Mouse (Mus musculus): Measurements from ENCODE around the gene Kdelr3.

Kdelr3 gene

DNA sequence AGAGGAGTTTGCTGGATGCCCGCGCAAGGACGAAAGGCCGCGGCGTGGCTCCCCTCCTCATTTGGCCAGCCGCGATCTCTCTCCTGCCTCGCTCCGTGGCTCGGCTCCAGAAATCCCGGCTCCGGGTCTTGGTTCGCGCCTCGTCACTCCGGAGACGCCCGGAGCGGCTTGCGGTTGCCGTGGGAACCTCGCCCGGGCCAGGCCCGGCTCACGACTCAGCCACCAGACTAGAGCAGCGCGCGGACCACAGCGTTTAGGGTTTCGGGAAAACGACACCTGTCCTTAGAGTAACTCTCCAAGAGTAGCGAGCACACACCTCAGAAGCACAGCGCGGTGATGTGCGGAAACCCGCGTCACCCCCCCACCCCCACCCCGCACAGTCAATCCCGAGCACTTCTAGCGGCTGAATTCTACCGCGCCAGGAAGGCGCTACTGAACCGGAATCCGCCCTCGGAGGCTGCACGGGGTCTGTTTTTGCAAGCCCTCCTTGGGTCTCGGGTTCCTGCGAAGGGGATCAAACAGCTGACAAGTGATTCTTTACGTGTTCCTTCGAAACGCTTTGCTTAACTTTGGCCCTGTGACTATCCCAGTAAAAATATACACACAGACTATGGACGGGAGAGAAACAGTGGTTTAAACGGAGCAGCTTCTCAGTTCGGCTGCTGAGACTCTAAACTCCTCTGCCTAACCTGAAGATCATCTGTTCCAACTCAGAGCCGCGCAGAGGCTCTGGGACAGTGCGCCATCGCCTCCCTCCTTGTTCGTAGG, 4.5 kb upstream of the Kdelr3 start:
- in situ Hi-C loops (cut with MboI, MseI) = no loop called here

DNA sequence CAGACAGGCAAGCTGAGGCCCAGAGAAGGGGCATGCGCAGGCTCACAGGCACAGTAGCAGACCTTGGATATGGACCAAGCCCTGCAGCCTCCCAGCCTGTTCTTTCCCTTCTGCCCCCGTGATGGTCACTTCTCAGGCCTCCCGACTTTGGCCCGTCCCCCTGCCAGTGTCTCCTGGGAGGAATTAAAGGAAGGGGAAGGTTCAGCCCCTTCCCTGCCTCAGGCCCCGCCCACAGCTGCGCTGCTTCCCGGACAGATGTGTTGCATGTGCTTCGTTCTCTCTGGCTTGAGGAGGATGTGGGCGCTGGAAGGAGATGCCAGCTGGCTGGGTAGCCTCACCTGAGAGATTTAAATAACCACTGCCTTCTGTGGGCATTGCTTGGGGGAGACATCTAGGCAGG, 2.3 kb upstream of the Kdelr3 start:
- in situ Hi-C loops (cut with MboI, MseI) = no loop called here

DNA sequence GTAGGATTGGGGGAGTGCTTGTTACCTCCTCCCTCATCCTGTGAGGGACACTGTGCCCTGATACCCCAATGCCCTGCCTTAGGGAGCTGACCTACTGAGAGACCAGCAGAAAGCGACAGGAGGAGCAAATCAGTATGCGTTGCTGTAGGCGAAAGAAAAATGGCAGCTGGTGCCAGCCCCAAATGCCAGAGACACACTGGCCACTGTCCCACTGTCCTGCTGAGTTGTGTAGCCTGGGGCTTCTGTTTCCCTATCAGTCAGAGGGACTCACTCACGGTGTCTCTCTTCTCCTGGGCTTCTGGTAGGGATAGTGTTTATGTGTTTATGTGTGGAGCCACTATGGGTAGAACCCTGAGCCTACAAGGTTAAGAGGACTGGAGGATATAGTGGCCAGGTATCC, 1.5 kb downstream of the Kdelr3 start:
- in situ Hi-C loops (cut with MboI, MseI) = no loop called here

DNA sequence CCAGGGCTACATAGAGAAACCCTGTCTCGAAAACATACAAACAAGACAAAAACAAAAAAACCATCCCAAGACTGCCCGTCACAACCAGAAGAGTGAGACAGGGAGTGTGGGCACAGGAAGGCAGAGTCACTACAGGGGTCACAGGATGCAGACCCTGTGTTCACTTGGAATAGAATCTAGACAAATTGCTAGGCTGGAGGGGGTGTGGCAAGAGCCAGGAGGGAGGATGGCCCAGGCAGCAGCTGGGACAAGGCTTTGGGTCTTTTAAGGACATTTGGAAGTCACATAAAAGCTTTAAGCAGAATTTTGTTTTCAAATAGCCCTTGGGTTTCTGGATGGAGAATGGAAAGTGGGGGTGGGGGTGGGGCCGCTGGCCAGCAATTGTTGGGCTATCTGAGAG, 2.4 kb downstream of the Kdelr3 start:
- in situ Hi-C loops (cut with MboI, MseI) = no loop called here

DNA sequence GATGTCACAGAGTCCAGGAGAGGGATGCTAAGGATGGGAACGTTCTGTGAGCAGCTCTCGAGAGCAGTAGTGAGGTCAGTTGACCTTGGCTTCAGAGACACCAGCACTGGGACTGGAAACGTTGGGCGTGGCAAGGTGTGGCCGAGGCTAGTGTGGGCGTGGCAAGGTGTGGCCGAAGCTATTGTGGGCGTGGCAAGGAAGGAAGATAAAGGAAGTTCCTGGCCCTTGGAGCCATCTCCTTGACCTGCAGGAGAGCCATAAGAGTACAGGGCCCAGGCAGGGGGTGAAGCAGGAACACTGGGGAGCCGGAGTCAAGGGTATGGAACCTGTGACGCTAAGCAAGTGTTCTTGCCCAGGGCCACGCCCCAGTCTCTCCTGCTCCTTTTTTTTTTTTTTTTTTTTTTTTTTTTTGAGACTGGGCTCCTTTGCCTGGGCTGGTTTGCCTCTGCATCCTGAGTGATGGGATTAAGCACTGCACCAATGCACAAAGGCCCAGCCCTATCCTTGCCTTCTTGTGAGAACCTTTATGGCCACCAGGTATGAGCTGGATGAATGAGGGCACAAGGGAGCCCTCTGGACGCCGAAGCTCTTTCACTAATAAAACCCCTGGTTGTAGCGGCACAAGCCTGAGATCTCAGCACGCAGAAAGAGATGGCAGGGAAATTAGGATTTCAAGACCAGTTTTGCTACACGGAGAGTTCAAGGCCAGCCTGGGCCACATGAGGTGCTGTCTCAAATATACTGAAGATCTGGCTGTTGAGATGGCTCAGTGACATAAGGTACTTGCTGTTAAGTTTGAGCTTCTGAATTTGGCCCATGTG, 3.4 kb downstream of the Kdelr3 start:
- in situ Hi-C loops (cut with MboI, MseI) = no loop called here

DNA sequence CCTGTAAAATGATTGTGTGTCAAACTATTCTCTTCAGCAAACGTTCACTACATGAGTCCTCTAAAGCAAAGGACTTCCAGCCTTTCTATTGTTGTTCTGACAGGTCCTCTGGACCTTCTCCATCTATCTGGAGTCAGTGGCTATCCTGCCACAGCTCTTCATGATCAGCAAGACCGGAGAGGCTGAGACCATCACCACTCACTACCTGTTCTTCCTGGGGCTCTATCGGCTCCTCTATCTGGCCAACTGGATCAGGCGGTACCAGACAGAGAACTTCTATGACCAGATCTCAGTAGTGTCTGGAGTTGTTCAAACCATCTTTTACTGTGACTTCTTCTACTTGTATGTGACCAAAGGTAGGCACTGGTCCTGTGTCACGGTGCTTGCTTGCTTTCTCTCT, 9.4 kb downstream of the Kdelr3 start:
- in situ Hi-C loops (cut with MboI, MseI) = no loop called here

DNA sequence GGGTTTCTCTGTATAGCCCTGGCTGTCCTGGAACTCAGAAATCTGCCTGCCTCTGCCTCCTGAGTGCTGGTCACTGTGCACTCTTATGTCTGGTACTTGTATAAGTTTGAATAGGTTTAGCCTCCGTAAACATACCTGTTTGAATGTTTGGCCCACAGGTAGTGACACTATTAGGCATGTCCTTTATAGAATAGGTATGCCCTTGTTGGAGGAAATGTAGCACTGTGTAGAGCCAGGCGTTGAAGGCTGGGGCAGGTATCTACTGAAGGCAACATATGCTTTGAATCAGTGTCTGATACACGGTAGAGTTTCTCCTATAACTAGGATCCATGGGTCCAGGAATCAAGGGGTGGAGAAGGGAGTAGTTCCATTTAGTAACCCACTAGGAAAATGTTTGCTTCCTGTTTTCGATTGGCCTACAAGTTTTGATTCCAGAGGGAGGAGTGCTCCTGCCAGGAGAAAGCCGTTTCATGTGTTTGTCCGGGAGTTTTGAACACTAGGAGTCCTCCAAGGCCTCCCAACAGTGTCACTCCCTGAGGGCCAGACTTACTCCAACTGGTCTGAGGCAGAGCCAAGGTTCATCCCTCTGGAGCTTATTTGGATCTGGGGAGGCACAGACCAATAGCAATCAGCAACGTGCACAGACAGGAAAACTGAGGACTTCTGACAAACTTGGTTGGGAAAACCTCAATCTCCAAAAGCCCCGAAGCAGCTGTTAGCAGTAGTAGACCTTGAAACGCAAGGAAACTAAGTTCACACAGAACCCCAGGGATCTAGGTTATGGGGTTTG, 10.0 kb downstream of the Kdelr3 start:
- in situ Hi-C loops (cut with MboI, MseI) = no loop called here

DNA sequence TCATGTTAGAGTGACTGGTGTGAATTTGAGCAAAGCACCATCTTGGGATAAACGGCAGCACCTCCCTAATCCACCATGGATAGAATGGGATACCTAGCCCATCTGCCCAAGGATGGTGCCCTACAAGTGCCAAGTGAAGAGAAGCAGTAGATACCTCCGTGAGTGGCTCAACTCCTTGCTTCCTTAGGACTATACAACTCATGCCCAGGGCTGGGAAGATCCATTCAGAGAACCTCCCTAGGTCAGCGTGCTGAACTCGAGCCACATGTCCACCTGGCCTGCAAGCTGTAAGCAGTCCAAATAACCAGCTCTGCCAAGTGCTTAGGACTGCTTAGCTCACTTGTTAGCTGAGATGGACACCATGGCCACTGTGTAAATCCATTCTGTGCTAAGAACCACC, 11.0 kb downstream of the Kdelr3 start:
- in situ Hi-C loops (cut with MboI, MseI) = no loop called here

DNA sequence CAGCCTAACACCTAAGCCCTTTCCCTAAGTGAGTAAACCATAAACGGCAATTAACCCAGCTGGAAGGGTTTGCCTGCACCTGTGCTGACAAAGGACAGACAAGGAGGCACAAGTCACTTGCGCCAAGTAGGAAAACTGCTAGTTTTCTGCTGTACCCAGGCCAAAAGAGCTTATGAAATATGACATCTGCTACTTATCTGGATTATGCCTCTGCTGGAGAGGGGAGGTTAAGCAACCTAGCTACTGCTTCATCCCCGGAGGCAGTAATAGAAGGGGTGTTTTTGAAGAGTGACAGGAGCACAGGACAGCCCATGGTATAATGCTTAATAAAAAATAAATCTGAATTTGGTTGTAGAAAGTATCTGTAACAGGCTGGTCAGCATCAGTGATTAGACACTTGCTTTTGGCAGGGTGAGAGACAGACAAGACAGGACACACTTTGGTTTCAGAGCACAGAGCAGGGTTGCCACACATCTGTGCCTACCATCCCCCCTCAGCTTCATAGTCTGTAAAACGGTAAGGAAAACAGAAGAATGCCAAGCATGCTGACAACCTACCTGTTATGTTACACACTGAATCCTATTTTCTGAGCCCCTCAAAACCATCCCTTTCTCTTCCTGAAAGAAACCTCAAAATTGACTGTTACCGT, 11.9 kb downstream of the Kdelr3 start:
- in situ Hi-C loops (cut with MboI, MseI) = no loop called here

DNA sequence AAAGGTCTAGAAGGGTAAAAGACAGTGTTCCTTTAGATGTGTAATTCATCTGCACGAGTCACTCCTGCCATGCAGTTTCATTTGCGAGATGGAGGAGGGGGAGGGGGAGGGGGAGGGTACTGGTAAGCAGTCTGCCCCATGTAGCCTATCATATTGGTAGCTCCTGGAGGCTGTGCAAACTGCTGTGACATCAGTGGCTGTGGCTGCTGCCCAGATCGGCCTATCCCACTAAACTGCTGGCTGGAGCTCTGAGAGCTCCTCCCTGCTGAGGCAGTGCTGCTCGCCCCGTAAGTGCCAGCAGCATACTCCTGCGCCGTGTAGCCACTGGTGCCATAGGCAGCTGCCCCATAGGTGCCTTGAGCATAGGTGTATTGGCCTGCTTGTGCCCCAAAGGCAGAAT, 13.7 kb downstream of the Kdelr3 start:
- in situ Hi-C loops (cut with MboI, MseI) = no loop called here

DNA sequence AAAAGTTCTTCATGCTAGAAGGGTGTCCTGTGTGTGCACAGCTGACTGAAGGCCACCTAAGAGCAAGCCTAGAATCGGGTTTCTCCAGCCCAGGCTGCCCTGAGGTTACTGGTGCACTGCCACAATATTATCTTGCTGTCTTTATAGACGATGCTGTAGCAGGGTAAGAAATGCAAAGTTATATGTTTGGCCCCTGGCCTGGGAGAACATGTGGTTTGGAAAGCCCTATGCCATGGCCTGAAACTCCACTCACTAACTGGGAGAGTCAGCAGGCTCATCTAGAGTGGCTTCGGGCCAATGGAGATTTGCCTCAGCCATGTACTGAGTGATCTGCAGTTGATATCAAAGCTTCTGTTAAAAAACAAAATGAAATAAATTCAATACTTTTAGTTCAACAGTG, 17.6 kb downstream of the Kdelr3 start:
- in situ Hi-C loops (cut with MboI, MseI) = no loop called here

DNA sequence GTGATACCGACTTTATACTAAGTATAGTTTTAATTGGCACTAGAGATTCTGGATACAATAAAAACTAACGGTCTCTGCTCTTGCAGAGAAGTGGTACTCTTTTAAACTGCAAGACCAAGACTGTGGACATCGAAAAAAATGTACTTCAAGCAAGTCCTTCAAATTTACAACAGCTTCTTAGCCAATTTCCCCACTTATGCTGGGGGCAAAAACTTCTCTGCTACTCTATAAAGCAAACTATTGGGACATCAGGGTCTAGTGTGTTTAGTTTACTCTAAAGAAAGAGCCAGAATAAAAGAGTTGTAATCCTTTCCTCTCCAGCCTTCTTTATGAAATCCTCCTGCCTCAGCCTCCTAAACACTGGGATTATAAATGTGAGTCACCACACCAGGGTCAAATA, 27.8 kb downstream of the Kdelr3 start:
- in situ Hi-C loops (cut with MboI, MseI) = no loop called here

DNA sequence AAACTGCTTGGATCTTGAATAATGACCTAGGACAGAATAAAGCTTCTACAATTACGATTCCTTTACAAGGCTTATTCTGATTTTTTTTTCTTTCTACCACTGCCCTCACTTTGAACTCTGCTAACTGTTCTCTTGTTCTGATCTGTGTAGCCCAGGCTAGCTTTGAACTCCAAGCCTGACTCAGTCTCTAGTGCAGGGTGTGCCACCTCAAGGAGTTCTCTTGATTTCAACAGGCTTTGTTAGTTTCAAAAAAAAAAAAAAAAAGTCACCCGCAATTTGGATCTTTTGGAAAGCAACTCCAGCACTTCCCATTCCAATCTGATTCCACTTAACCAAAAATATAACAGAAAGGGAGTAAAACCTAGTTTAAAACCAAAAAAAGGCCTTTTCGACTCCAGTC, 29.3 kb downstream of the Kdelr3 start:
- in situ Hi-C loops (cut with MboI, MseI) = no loop called here

DNA sequence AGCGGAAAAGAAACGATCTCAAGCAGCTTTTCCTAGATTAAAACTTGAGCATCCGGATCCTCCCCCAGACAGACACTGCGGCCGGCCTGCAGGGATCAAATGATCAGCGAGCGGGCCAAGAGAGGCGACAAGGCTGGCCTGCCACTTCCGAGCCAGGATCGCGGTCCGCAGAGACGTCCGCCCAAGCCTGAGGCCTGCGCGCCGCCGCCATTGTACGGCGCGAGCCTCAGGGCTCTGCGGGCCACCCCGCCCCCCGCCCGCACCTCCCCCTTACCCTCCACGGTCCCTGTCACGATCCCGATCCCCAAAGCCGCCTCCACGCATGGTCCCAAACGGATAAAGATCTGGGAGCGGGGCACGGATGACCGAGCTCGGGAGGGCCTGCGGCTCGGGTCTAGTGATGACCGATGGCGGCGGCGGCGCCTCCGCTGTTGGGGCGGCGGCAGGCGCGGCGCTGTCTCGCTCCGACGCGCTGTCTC, 29.7 kb downstream of the Kdelr3 start:
- in situ Hi-C loops (cut with MboI, MseI) = no loop called here

DNA sequence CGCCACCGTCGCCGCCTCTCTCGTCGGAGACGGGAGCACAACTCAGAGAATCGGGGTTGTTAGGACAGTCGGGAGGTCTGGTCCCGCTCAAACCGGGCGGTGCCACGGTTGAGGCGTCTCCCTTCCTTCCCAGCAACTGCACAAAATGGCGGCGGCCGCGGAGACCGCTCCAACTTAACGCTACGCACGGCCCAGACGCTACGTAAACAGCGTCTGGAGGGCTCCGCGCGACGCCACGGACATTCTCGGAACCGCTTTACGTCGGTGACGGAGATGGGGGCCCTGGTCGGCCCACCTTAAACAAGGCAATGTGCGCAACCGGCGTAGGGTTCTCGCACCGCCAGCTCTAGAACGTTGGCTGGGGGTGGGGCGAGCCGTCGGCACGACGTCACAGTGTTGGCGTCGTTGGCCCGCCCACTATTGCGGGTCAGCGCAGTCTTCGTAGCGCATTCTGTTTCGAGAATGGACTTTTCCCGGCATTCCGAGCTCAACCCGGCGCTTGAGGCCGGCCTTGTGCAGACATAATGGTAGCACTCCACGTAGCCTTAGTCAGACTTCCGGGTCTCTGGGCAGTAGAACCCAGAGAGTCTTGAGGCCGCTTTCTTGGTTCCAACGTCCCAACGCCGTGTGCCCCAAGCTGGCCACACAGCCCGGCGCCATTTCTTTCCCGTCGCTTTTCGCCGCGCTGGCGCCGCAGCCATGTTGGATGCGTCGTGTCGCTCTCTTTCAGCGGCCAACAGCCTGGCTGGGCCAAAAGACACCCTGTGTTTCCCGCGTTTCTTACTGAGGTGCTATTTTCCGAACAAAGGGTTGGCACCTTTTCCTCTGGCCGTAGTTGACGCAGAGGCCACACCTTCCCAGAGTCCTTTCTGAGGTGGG, 30.4 kb downstream of the Kdelr3 start, which contains the start of gene Ddx17:
TSS of gene Ddx17 (minus strand) at position 332 of the 879 bp plus-strand sequence.
- in situ Hi-C loops (cut with MboI, MseI) = no loop called here

DNA sequence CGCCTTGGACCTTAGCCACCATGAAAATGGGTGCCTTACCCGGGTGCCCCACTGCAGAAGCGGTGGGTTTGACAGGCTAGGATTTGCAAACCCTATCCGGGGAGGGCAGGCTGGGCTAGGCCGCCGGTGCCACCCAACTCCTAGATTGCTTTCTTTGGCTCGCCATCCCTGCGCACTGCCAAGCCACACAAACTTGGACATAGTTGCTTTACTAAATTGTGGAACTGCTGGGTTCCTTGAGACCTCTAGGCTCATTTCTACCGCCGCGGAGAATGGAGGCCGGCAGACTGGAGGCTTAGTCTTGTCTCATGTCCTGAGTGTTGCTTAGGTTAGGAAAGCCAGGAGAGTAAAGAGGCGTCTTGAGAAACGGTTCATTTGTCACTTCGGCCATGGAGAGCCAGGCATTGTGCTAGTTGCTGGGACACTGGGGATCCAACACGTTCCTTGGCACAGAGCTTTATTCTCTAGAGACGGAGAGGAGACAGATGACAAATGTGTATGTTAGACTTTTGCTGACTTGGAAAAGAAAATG, 31.1 kb downstream of the Kdelr3 start:
- in situ Hi-C loops (cut with MboI, MseI) = no loop called here

DNA sequence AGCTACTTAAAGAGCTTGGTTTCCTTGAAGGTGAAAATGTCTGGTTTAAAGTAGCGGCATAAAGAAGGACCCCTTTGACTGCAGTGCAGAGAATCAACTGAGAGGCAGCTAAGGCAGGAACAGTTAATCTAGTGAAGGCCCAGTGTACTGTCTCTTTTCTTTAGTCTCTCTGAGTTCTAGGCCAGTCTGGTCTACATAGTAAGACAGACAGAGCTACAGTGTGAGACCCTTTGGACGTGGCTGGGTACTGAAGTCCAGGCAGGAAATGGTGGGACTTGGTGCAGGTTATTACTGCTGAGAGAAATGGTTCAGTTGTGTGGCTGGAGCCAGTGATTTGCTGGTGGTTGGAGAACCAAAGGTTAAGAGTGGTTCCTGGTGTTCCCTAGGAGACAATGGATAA, 32.0 kb downstream of the Kdelr3 start:
- in situ Hi-C loops (cut with MboI, MseI) = no loop called here

DNA sequence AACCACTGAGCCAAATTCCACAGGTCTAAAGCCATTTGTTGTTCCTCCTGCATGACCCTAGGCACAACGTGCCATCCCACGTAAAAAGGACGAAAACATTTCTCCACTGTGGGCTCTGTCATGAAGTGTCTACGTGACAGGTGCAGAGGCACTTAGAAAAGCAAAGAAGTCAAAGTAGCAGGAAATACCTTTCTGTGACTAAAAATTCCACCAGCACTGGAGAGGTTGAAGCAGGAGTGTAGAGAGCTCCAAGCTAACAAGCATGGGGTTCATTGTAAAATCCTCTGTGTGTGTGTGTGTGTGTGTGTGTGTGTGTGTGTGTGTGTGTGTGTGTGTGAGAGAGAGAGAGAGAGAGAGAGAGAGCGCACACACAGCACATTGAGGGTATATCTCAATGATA, 36.4 kb downstream of the Kdelr3 start:
- in situ Hi-C loops (cut with MboI, MseI) = no loop called here

DNA sequence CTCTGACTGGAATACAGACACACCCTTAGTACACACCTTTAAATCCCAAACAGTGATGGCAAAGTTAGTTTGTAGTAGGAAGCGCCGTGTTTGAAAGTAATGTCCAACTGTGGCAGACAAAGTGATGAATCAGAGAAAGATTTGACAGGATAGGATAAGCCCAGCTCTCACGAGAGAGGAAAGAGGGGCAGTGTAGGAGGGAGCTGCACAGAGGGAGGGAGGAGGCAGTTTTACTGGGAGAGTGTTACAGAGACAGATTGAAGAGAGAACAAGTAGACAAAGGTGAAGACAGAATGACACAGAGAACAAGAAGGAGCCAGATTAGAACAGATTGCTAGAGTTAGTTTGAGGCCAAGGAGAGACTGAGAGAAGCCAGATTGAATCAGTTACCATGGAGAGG, 43.4 kb downstream of the Kdelr3 start:
- in situ Hi-C loops (cut with MboI, MseI) = no loop called here

DNA sequence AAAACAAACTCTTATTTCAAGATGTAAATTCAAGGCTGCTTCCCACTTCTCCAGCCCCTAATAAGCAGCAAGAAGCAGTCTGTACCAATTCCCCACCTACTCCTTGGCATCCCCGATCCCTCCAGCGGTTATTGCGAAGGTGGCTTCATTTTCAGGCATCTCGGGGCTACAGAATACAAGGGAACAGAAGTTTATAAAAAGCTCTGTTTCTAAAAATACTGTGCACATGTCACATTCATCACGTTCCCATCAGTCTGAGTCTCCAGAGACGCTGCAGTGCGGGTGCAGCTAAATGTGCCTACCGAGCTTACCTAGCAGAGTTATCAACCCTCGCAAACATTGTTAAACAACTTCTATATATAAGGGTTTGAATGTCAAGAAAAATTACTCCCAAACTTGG, 46.2 kb downstream of the Kdelr3 start:
- in situ Hi-C loops (cut with MboI, MseI) = no loop called here

Measured in regulatory T cell (primary cell).